Comparison of ENCODE assay signal across 9 mouse cellular contexts in genomic region chr7:19137380-19137779, GRCm38 (mm10). TPM values are rescaled to one million over a fixed set of nuclear protein-coding genes. Genes with fewer than 3 reads are reported as not detected.
DNase-seq lines count a peak whose midpoint lies in the region; ATAC-seq lines count a peak whose summit lies in the region.
"Had no signal": no experiment of that assay in that cellular context is flagged by ENCODE, and none has a peak within 500 bp of the region (broad histone marks: within the 10 kb centered on the region; RNA-seq: fewer than 3 reads in every experiment).

No protein-coding gene starts in this region.

- no peaks in the 10 kb centered on the region for H3K4me1 ChIP-seq in midbrain, embryonic 14.5 days (ENCODE audit: control insufficient read depth, insufficient read depth, low read length)
- no peaks in the 10 kb centered on the region for H3K4me1 ChIP-seq in midbrain, embryonic 16.5 days (ENCODE audit: control insufficient read depth, insufficient read depth, low read length)
- H3K4me1 ChIP-seq: midbrain, embryonic 12.5 days had no signal

- H3K27ac ChIP-seq in midbrain, embryonic 14.5 days (replicated peaks; ENCODE audit: low read depth, low read length), result no peak overlapping the region
- H3K27ac ChIP-seq in midbrain, embryonic 16.5 days (ENCODE audit: low read length), result no peak overlapping the region
- H3K27ac ChIP-seq: midbrain, embryonic 12.5 days had no signal

- no peak overlapping the region for H3K4me3 ChIP-seq in midbrain, embryonic 14.5 days (replicated peaks; ENCODE audit: low read depth, low read length)
- H3K4me3 ChIP-seq in midbrain, embryonic 16.5 days (ENCODE audit: low read depth, low read length), result no peak overlapping the region
- H3K4me3 ChIP-seq: midbrain, embryonic 12.5 days had no signal

- WGBS in midbrain, embryonic 14.5 days, result 48% methylated on average over 5 of the region's 5 CpGs
- 49% methylated on average over 5 of the region's 5 CpGs for WGBS in midbrain, embryonic 16.5 days

- H3K27me3 ChIP-seq in midbrain, embryonic 14.5 days (ENCODE audit: control insufficient read depth, insufficient read depth, low read length), result no peaks in the 10 kb centered on the region
- H3K27me3 ChIP-seq in midbrain, embryonic 16.5 days (ENCODE audit: control insufficient read depth, insufficient read depth, low read depth, low read length), result no peaks in the 10 kb centered on the region
- H3K27me3 ChIP-seq: midbrain, embryonic 12.5 days had no signal

- ATAC-seq in midbrain, embryonic 14.5 days (ENCODE audit: low FRiP score, low TSS enrichment), result no peak
- no peak for ATAC-seq in midbrain, embryonic 16.5 days
- 0 out of 2 replicates have a peak, but pooled peaks have one; percentile 35 for ATAC-seq in megakaryocyte-erythroid progenitor cell, adult 5-6 weeks (replicated peaks; ENCODE audit: low FRiP score, low TSS enrichment, poor library complexity, severe bottlenecking)

- no peak overlapping the region for H3K9ac ChIP-seq in midbrain, embryonic 14.5 days (replicated peaks; ENCODE audit: low read length)
- no peak overlapping the region for H3K9ac ChIP-seq in midbrain, embryonic 16.5 days (ENCODE audit: low read depth, low read length)
- H3K9ac ChIP-seq: midbrain, embryonic 12.5 days had no signal

- H3K9me3 ChIP-seq in midbrain, embryonic 14.5 days (ENCODE audit: control insufficient read depth, low read length), result no peaks in the 10 kb centered on the region
- H3K9me3 ChIP-seq in midbrain, embryonic 16.5 days (replicated peaks; ENCODE audit: control insufficient read depth, low read length, poor library complexity, severe bottlenecking), result no peaks in the 10 kb centered on the region
- H3K9me3 ChIP-seq: midbrain, embryonic 12.5 days had no signal

- peaks cover 65% of the 10 kb centered on the region for H3K36me3 ChIP-seq in midbrain, embryonic 14.5 days (ENCODE audit: control insufficient read depth, insufficient read depth, low read length)
- peaks cover 30% of the 10 kb centered on the region for H3K36me3 ChIP-seq in midbrain, embryonic 16.5 days (ENCODE audit: control insufficient read depth, insufficient read depth, low read length)

- no peak overlapping the region for H3K4me2 ChIP-seq in midbrain, embryonic 14.5 days (ENCODE audit: low read length)
- no peak overlapping the region for H3K4me2 ChIP-seq in midbrain, embryonic 16.5 days (ENCODE audit: low read length)
- H3K4me2 ChIP-seq: midbrain, embryonic 12.5 days had no signal

- DNase-seq in gastrocnemius, adult 18-20 months (ENCODE audit: low spot score), result peak; percentile 34
- no peak for DNase-seq in gastrocnemius, postnatal 25 days
- peak; percentile 56 for DNase-seq in midbrain, embryonic 14.5 days
- DNase-seq in T-cell, adult 2 months (ENCODE audit: low spot score), result peak; percentile 65
- DNase-seq in kidney, postnatal 10 days, result peak; percentile 83
- DNase-seq in frontal cortex, postnatal 10 days (ENCODE audit: low spot score in 2 of 2), result no peak

RNA-seq across cellular contexts. Expression of gene Qpctl, which starts 11.7 kb away (rescaled TPM):
- 1 to 10 TPM; 1.9 to 2.0 TPM for total RNA-seq in gastrocnemius, adult 18-20 months (2021)
- total RNA-seq in gastrocnemius, postnatal 25 days (2021), result 1 to 10 TPM; 2.3 to 2.5 TPM
- 18.5 and 20.0 TPM in 2 replicates for polyA plus RNA-seq in midbrain, embryonic 14.5 days (2014; fragmentation: Nextera tagmentation; extraction: Ambion mirVana)
- 24.9 and 28.8 TPM in 2 replicates for polyA plus RNA-seq in midbrain, embryonic 16.5 days (2015; fragmentation: Nextera tagmentation; extraction: Ambion mirVana)
- 2.4 and 5.1 TPM in 2 replicates for total RNA-seq in megakaryocyte-erythroid progenitor cell, adult 5-6 weeks (2014; fragmentation: Nextera tagmentation)
- total RNA-seq in megakaryocyte-erythroid progenitor cell, adult 5-6 weeks (2017), result 1.1 and 5.5 TPM in 2 replicates

RNA-seq across cellular contexts. Expression of gene Snrpd2, which starts 12.1 kb away (rescaled TPM):
- 10 to 100 TPM; 50.5 to 55.4 TPM for total RNA-seq in gastrocnemius, adult 18-20 months (2021)
- 10 to 100 TPM; 48.2 to 50.0 TPM for total RNA-seq in gastrocnemius, postnatal 25 days (2021)
- 112 and 130 TPM in 2 replicates for polyA plus RNA-seq in midbrain, embryonic 14.5 days (2014; fragmentation: Nextera tagmentation; extraction: Ambion mirVana)
- polyA plus RNA-seq in midbrain, embryonic 16.5 days (2015; fragmentation: Nextera tagmentation; extraction: Ambion mirVana), result 105 TPM in 2 replicates
- 146 and 165 TPM in 2 replicates for total RNA-seq in megakaryocyte-erythroid progenitor cell, adult 5-6 weeks (2014; fragmentation: Nextera tagmentation)
- 80.7 and 93.4 TPM in 2 replicates for total RNA-seq in megakaryocyte-erythroid progenitor cell, adult 5-6 weeks (2017)

RNA-seq across cellular contexts. Expression of gene Fbxo46, which starts 17.7 kb away (rescaled TPM):
- 1 to 10 TPM; 2.2 to 2.6 TPM for total RNA-seq in gastrocnemius, adult 18-20 months (2021)
- 1 to 10 TPM; 2.9 TPM for total RNA-seq in gastrocnemius, postnatal 25 days (2021)
- polyA plus RNA-seq in midbrain, embryonic 14.5 days (2014; fragmentation: Nextera tagmentation; extraction: Ambion mirVana), result 11.3 and 13.8 TPM in 2 replicates
- 18.2 and 21.1 TPM in 2 replicates for polyA plus RNA-seq in midbrain, embryonic 16.5 days (2015; fragmentation: Nextera tagmentation; extraction: Ambion mirVana)
- total RNA-seq in megakaryocyte-erythroid progenitor cell, adult 5-6 weeks (2014; fragmentation: Nextera tagmentation), result 6.3 and 8.6 TPM in 2 replicates
- total RNA-seq in megakaryocyte-erythroid progenitor cell, adult 5-6 weeks (2017), result 6.1 and 7.8 TPM in 2 replicates

RNA-seq across cellular contexts. Expression of gene Gm4969, which starts 19.2 kb away (rescaled TPM):
- not detected for total RNA-seq in gastrocnemius, adult 18-20 months (2021)
- not detected for total RNA-seq in gastrocnemius, postnatal 25 days (2021)
- polyA plus RNA-seq in midbrain, embryonic 14.5 days (2014; fragmentation: Nextera tagmentation; extraction: Ambion mirVana), result 5.2 and 5.8 TPM in 2 replicates
- 8.2 and 9.5 TPM in 2 replicates for polyA plus RNA-seq in midbrain, embryonic 16.5 days (2015; fragmentation: Nextera tagmentation; extraction: Ambion mirVana)
- 0.22 and 0.35 TPM in 2 replicates for total RNA-seq in megakaryocyte-erythroid progenitor cell, adult 5-6 weeks (2014; fragmentation: Nextera tagmentation)
- 0.65 TPM in 1 of 2 replicates, not detected in the other for total RNA-seq in megakaryocyte-erythroid progenitor cell, adult 5-6 weeks (2017)

RNA-seq across cellular contexts. Expression of gene Gipr, which starts 28.5 kb away (rescaled TPM):
- total RNA-seq in gastrocnemius, adult 18-20 months (2021), result not detected
- not detected for total RNA-seq in gastrocnemius, postnatal 25 days (2021)
- 2.6 and 3.1 TPM in 2 replicates for polyA plus RNA-seq in midbrain, embryonic 14.5 days (2014; fragmentation: Nextera tagmentation; extraction: Ambion mirVana)
- 4.0 and 4.8 TPM in 2 replicates for polyA plus RNA-seq in midbrain, embryonic 16.5 days (2015; fragmentation: Nextera tagmentation; extraction: Ambion mirVana)
- not detected in 2 replicates for total RNA-seq in megakaryocyte-erythroid progenitor cell, adult 5-6 weeks (2014; fragmentation: Nextera tagmentation)
- total RNA-seq in megakaryocyte-erythroid progenitor cell, adult 5-6 weeks (2017), result 0.95 TPM in 1 of 2 replicates, not detected in the other

Comparison
In these comparisons a context has a peak if more than half of its experiments do, and no peak if none do; other contexts are left out.
1. DNase-seq: peak in gastrocnemius, adult 18-20 months (single experiment), midbrain, embryonic 14.5 days (single experiment), T-cell, adult 2 months (single experiment) and kidney, postnatal 10 days (single experiment); none in gastrocnemius, postnatal 25 days (single experiment) and frontal cortex, postnatal 10 days (0 of 2).